Comparison of ENCODE assay signal across 9 mouse cellular contexts in the genomic region with DNA sequence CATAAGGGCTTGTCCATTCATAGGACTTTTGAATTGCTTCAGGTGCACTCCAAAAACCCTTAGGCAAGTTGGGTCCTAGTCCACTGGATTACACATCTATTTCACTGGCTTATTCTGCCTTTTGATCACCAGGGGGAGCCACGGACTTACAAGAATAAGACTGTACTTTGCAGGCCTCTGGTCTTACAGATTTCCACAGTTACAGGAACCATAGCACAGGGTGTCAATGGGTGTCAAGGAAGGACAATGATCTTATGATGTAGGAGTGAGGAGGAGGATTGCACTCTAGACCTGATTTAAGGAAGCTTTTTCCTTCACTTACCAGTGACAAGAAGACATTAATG. TPM values are rescaled to one million over a fixed set of nuclear protein-coding genes. Genes with fewer than 3 reads are reported as not detected.
A peak's percentile ranks its signal among the peaks of the same experiment; 100 is the strongest.
DNase-seq lines count a peak whose midpoint lies in the region; ATAC-seq lines count a peak whose summit lies in the region.
"Had no signal": no experiment of that assay in that cellular context is flagged by ENCODE, and none has a peak within 500 bp of the region (broad histone marks: within the 10 kb centered on the region; RNA-seq: fewer than 3 reads in every experiment).

No protein-coding gene starts in this region.

- no peaks in the 10 kb centered on the region for H3K4me1 ChIP-seq in stomach, embryonic 14.5 days (ENCODE audit: control insufficient read depth, insufficient read depth, low read length)

- no peak overlapping the region for H3K4me2 ChIP-seq in stomach, embryonic 14.5 days (replicated peaks; ENCODE audit: low read depth, low read length)
- H3K4me2 ChIP-seq: limb, embryonic 13.5 days had no signal

- H3K4me3 ChIP-seq in stomach, embryonic 14.5 days (ENCODE audit: low read depth, low read length), result no peak overlapping the region
- H3K4me3 ChIP-seq: limb, embryonic 13.5 days had no signal

- intact Hi-C loops in left cerebral cortex, postnatal 14 days (cut with DNase I), result loop anchor here (5.0 kb wide), 1 partner anchor 389 kb away; no protein-coding TSS in a partner anchor

- H3K9ac ChIP-seq in stomach, embryonic 14.5 days (replicated peaks; ENCODE audit: low read depth, low read length), result no peak overlapping the region
- H3K9ac ChIP-seq: limb, embryonic 13.5 days had no signal

- no peaks in the 10 kb centered on the region for H3K9me3 ChIP-seq in stomach, embryonic 14.5 days (ENCODE audit: control insufficient read depth, low read depth, low read length)
- H3K9me3 ChIP-seq: limb, embryonic 13.5 days had no signal

- peak; percentile 42 for DNase-seq in adrenal gland, adult 2 months
- DNase-seq in adrenal gland, adult 8-10 months, result no peak
- DNase-seq in left cerebral cortex, postnatal 14 days (ENCODE audit: low spot score in 2 of 2), result peak; percentile 64 to 67
- DNase-seq in left cerebral cortex, adult 11 months (ENCODE audit: low spot score), result no peak
- peak; percentile 74 for DNase-seq in adipocyte (ENCODE audit: low spot score)
- DNase-seq in induced T-regulatory cell, adult 2 months (ENCODE audit: low read depth), result peak; percentile 73

- WGBS in stomach, embryonic 14.5 days, result 14% methylated on average over 1 of the region's 1 CpGs

- no peaks in the 10 kb centered on the region for H3K36me3 ChIP-seq in stomach, embryonic 14.5 days (ENCODE audit: control insufficient read depth, insufficient read depth, low read length)
- H3K36me3 ChIP-seq: limb, embryonic 13.5 days had no signal

- ATAC-seq in stomach, embryonic 14.5 days (ENCODE audit: insufficient number of reproducible peaks, insufficient read depth, low FRiP score, low read depth), result peak; percentile 37; the same call in 1 of the 2 replicates
- no peak for ATAC-seq in cerebellum, adult (ENCODE audit: insufficient number of reproducible peaks, low FRiP score, low TSS enrichment)

- no peaks in the 10 kb centered on the region for H3K27me3 ChIP-seq in stomach, embryonic 14.5 days (ENCODE audit: control insufficient read depth, insufficient read depth, low read length)
- H3K27me3 ChIP-seq: limb, embryonic 13.5 days had no signal

- no peak overlapping the region for H3K27ac ChIP-seq in stomach, embryonic 14.5 days (ENCODE audit: low read length)
- H3K27ac ChIP-seq: limb, embryonic 13.5 days had no signal

RNA-seq across cellular contexts. Expression of gene Manf, which starts 12.0 kb away (rescaled TPM):
- total RNA-seq in adrenal gland, adult 2 months (2021), result 100 to 1,000 TPM; 284 to 321 TPM
- 20.4 and 36.8 TPM in 2 replicates for polyA plus RNA-seq in adrenal gland, adult 2 months (2012; rRNA removed)
- 100 to 1,000 TPM; 306 to 450 (median 316) TPM for total RNA-seq in adrenal gland, adult 8-10 months (2022)
- total RNA-seq in left cerebral cortex, postnatal 14 days (2021), result 100 to 1,000 TPM; 124 to 141 TPM
- polyA plus RNA-seq in stomach, embryonic 14.5 days (2014; fragmentation: Nextera tagmentation; extraction: Ambion mirVana), result 185 and 220 TPM in 2 replicates

RNA-seq across cellular contexts. Expression of gene Rbm15b, which starts 16.5 kb away (rescaled TPM):
- total RNA-seq in adrenal gland, adult 2 months (2021), result 10 to 100 TPM; 27.4 to 32.9 TPM
- polyA plus RNA-seq in adrenal gland, adult 2 months (2012; rRNA removed), result 11.2 and 12.7 TPM in 2 replicates
- total RNA-seq in adrenal gland, adult 8-10 months (2022), result 10 to 100 TPM; 20.7 to 28.9 (median 26.6) TPM
- 10 to 100 TPM; 50.2 to 55.7 TPM for total RNA-seq in left cerebral cortex, postnatal 14 days (2021)
- polyA plus RNA-seq in stomach, embryonic 14.5 days (2014; fragmentation: Nextera tagmentation; extraction: Ambion mirVana), result 15.0 and 17.0 TPM in 2 replicates

Comparison
In these comparisons a context has a peak if more than half of its experiments do, and no peak if none do; other contexts are left out.
1. DNase-seq: peak in adrenal gland, adult 2 months (single experiment), left cerebral cortex, postnatal 14 days (2 of 2), adipocyte (single experiment) and induced T-regulatory cell, adult 2 months (single experiment); none in adrenal gland, adult 8-10 months (single experiment) and left cerebral cortex, adult 11 months (single experiment).